Mouse (Mus musculus) lung, postnatal 0 days (tissue): ENCODE results near the gene Slc26a8. TPM values are rescaled to one million over a fixed set of nuclear protein-coding genes. Genes with fewer than 3 reads are reported as not detected.

Experiments used
- ATAC-seq: fragments of 200-750 bp; cut with Nextera tagmentation; 2 replicates; pipeline ENCODE4 v1.8.0; 2017; ENCODE audit warnings: moderate library complexity
- DNase-seq: peaks from one replicate; pipeline ENCODE4 v3.0.0-alpha.2; 2016; ENCODE audit warnings: low spot score
- H3K27ac ChIP-seq: fragments of 300-500 bp; sonication (generic); 2 replicates; pipeline ENCODE4 v1.5.1; 2014; ENCODE audit warnings: antibody characterized with exemption, mild to moderate bottlenecking, low read length, mixed read lengths
- H3K27me3 ChIP-seq: fragments of 300-500 bp; sonication (generic); replicated peaks from 2 replicates; pipeline ENCODE4 v1.6.1; 2014; ENCODE audit warnings: low read length, mixed read lengths; ENCODE audit not compliant: insufficient read depth
- H3K36me3 ChIP-seq: fragments of 300-500 bp; sonication (generic); 2 replicates; pipeline ENCODE4 v1.6.1; 2014; ENCODE audit warnings: low read length, mixed read lengths; ENCODE audit not compliant: insufficient read depth
- H3K4me1 ChIP-seq: fragments of 300-500 bp; sonication (generic); 2 replicates; pipeline ENCODE4 v1.6.1; 2014; ENCODE audit warnings: antibody characterized with exemption, low read depth, low read length, mixed read lengths; ENCODE audit not compliant: insufficient read depth
- H3K4me2 ChIP-seq: fragments of 300-500 bp; sonication (generic); replicated peaks from 2 replicates; pipeline ENCODE4 v1.6.1; 2014; ENCODE audit warnings: low read depth, mild to moderate bottlenecking, low read length, moderate library complexity, mixed read lengths
- H3K4me3 ChIP-seq: fragments of 300-500 bp; sonication (generic); 2 replicates; pipeline ENCODE4 v1.5.1; 2014; ENCODE audit warnings: low read depth, low read length
- H3K9ac ChIP-seq: fragments of 300-500 bp; sonication (generic); replicated peaks from 2 replicates; pipeline ENCODE4 v1.6.1; 2014; ENCODE audit warnings: low read depth, mild to moderate bottlenecking
- H3K9me3 ChIP-seq: fragments of 300-500 bp; sonication (generic); 2 replicates; pipeline ENCODE4 v1.6.1; 2016; ENCODE audit warnings: low read length, mixed read lengths
- CTCF ChIP-seq: IDR thresholded peaks from 2 replicates; pipeline ENCODE4 v1.5.1; 2016; ENCODE audit warnings: antibody characterized with exemption, mild to moderate bottlenecking
- EP300 ChIP-seq: IDR thresholded peaks from 2 replicates; pipeline ENCODE4 v1.6.1; 2016; ENCODE audit warnings: antibody characterized with exemption, mild to moderate bottlenecking, control low read depth
- WGBS: fragments of 180-500 bp; shearing (Covaris S2); extraction: QIAGEN DNeasy Blood & Tissue Kit; methylation state at CpG from one replicate; pipeline ENCODE4 v1.1.7; 2014; 5-methylcytosine and 5-hydroxymethylcytosine counted together
- polyA plus RNA-seq: library from polyadenylated mRNA; unstranded; fragments of >200 nt; fragmentation: Nextera tagmentation; extraction: Ambion mirVana; gene quantifications from 2 replicates; pipeline ENCODE4 v1.2.1, GENCODE M21; 2015

Gene Slc26a8
- polyA plus RNA-seq, 1 experiment from 2014 or later: 0.60 TPM

DNA sequence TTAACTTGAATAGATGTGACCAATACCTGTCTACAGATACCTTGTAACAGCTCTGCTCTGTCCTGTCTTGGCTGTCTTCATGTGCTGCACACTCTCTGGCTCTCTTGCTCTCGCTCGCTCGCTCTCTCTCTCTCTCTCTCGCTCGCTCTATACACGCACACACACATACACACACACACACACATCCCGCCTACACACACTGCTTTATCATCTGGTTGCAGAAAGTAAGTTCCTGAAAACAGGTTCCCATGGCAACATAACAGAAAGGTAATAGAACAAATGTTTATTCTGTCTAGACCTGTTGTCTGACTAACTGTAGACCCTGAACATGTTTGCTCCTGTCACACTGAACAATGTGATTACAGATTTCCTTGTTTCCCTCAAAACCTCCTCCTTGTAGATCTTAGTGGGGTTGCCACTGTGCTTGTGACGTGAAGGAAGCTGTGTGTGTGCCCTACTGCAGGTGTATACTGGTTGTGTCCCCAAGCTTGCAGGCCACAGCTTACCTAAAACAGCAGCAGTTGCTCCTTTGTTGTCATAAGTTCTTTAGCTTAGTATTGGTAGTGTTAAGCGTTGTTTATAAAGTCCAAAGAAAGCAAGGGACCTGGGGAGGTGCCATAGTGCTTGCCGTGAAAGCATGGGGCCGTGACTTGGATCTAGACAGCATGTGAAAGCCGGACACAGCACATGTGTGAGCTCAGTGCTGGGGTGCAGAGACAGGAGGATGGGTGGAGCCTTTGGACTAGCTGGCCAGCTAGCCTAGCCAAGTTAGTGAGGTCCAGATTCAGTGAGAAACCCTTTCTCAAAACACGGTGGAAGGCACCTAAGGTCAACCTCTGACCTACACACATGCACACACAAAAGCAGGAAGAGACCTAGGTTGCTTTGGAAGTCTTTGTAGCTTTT is 7.5 kb upstream of the Slc26a8 start:
- peak; percentile 47 for ATAC-seq
- Histone ChIP-seq H3K36me3 (no peaks in the 10 kb centered on the region), H3K27me3 (no peaks in the 10 kb centered on the region), H3K9me3 (no peaks in the 10 kb centered on the region), H3K4me2 (peak overlapping the region; percentile 22), H3K9ac (no peak overlapping the region), H3K4me1 (peaks cover 36% of the 10 kb centered on the region), H3K4me3 (no peak overlapping the region), H3K27ac (peak overlapping the region; percentile 79)
- no peak; the same call in 1 of the 2 replicates for TF ChIP-seq EP300
- no peak for TF ChIP-seq CTCF
- WGBS: 35% methylated on average over 13 of the region's 13 CpGs
- peak; percentile 71 for DNase-seq

- DNase-seq: no peak
- no peak for ATAC-seq
- H3K27ac ChIP-seq: peak overlapping the region; percentile 79; the same call in 1 of the 2 replicates
- peaks cover 36% of the 10 kb centered on the region for H3K4me1 ChIP-seq
- 0 out of 2 replicates have a peak overlapping the region, but pooled peaks have one; percentile 26 for H3K9ac ChIP-seq
- TF ChIP-seq CTCF: no peak
- TF ChIP-seq EP300: no peak
- no peak overlapping the region for H3K4me3 ChIP-seq
- H3K36me3 ChIP-seq: no peaks in the 10 kb centered on the region
- H3K9me3 ChIP-seq: no peaks in the 10 kb centered on the region
- H3K27me3 ChIP-seq: no peaks in the 10 kb centered on the region
- 16% methylated on average over 2 of the region's 2 CpGs for WGBS
- H3K4me2 ChIP-seq: no peak overlapping the region; the same call in 1 of the 2 replicates
Observed at GRCm38 (mm10) chr17:28696641-28697040, 6.6 kb upstream of the Slc26a8 start.

DNA sequence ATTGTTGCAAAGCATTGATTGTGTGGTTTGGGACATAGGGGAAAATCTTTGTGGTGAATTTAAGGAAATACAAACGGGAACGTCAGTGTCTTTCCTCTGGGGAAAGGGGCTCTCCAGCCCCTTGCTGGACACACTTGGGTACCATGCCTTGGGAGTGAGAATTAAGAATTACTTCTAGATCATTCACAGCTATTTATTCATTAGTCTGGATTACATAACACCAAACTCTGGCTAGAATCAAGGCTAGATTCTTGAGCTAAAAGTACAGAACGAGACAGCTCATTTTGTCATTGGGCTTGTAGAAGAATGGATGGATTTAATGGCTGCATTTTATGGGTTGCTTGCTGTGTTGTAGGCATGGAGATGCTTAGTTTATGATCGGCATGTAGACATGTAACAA is 4.8 kb upstream of the Slc26a8 start:
- WGBS: 70% methylated on average over 4 of the region's 4 CpGs
- 0 out of 2 replicates have a peak overlapping the region, but pooled peaks have one; percentile 8 for H3K9ac ChIP-seq
- no peak overlapping the region for H3K4me2 ChIP-seq
- H3K9me3 ChIP-seq: no peaks in the 10 kb centered on the region
- DNase-seq (no peak), ATAC-seq (no peak)
- no peak overlapping the region for H3K27ac ChIP-seq
- TF ChIP-seq EP300 (no peak), CTCF (no peak)
- H3K36me3 ChIP-seq: no peaks in the 10 kb centered on the region
- no peaks in the 10 kb centered on the region for H3K27me3 ChIP-seq
- H3K4me1 ChIP-seq: peaks cover 33% of the 10 kb centered on the region
- H3K4me3 ChIP-seq: no peak overlapping the region

DNA sequence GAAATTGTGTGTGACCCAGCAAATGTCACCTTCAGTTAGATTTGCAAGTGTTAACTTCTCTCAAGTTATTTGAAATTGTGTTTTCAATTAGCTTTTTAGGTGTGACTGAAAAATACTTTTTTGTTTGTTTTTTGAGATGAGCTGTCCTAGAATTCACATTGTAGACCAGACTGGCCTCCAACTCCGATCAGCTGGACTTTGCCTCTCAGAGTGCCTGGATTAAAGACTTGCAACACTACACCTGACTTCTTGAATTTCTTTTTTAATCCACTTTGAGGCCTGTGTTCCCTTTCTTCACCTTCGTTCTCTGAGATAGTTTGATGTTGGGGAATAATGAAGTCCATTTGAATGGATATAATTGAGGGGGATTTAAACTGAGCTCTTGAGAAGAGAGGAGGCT is 4.0 kb upstream of the Slc26a8 start:
- Histone ChIP-seq H3K27me3 (no peaks in the 10 kb centered on the region), H3K4me3 (no peak overlapping the region), H3K4me1 (peaks cover 36% of the 10 kb centered on the region), H3K9me3 (no peaks in the 10 kb centered on the region), H3K36me3 (no peaks in the 10 kb centered on the region), H3K27ac (peak overlapping the region; percentile 96), H3K9ac (no peak overlapping the region), H3K4me2 (peak overlapping the region; percentile 76; the same call in 1 of the 2 replicates)
- no peak for DNase-seq
- TF ChIP-seq EP300: no peak
- no peak for TF ChIP-seq CTCF
- 77% methylated on average over 2 of the region's 2 CpGs for WGBS
- ATAC-seq: no peak

GRCm38 (mm10) chr17:28693086-28693485 is 3.1 kb upstream of the Slc26a8 start:
- peak overlapping the region; percentile 76 for H3K4me2 ChIP-seq
- no peaks in the 10 kb centered on the region for H3K27me3 ChIP-seq
- ATAC-seq (no peak), DNase-seq (peak; percentile 89)
- H3K9ac ChIP-seq: peak overlapping the region; percentile 96
- peak overlapping the region; percentile 96 for H3K4me3 ChIP-seq
- H3K4me1 ChIP-seq: peaks cover 36% of the 10 kb centered on the region
- WGBS: 4% methylated on average over 3 of the region's 3 CpGs
- no peaks in the 10 kb centered on the region for H3K9me3 ChIP-seq
- H3K36me3 ChIP-seq: no peaks in the 10 kb centered on the region
- H3K27ac ChIP-seq: peak overlapping the region; percentile 96
- TF ChIP-seq CTCF (no peak), EP300 (peak; percentile 67; the same call in 1 of the 2 replicates)

- peak; percentile 69 for DNase-seq
- WGBS: under 1% methylated on average over 18 of the region's 18 CpGs
- TF ChIP-seq CTCF (no peak), EP300 (peak; percentile 31; the same call in 1 of the 2 replicates)
- Histone ChIP-seq H3K9me3 (no peaks in the 10 kb centered on the region), H3K9ac (peak overlapping the region; percentile 96), H3K4me2 (peak overlapping the region; percentile 76), H3K36me3 (no peaks in the 10 kb centered on the region), H3K4me1 (peaks cover 28% of the 10 kb centered on the region), H3K27ac (peak overlapping the region; percentile 96), H3K4me3 (peak overlapping the region; percentile 96), H3K27me3 (no peaks in the 10 kb centered on the region)
- ATAC-seq: no peak
Observed at GRCm38 (mm10) chr17:28692341-28692710, 2.3 kb upstream of the Slc26a8 start.
